Mouse (Mus musculus): ENCODE results near the gene Slc24a3. TPM values are rescaled to one million over a fixed set of nuclear protein-coding genes. Genes with fewer than 3 reads are reported as not detected.

The Slc24a3 gene
- 1.8 and 2.5 TPM in 2 replicates for polyA plus RNA-seq (2016; fragmentation: Nextera tagmentation; extraction: Ambion mirVana)

GRCm38 (mm10) chr2:145167664-145168360 is at the start of gene Slc24a3:
Slc24a3 (plus strand) TSS chr2:145167754.
- H3K4me1 ChIP-seq, result peaks cover 14% of the 10 kb centered on the region
- peaks cover 13% of the 10 kb centered on the region for H3K27me3 ChIP-seq
- peak; percentile 91 for ATAC-seq (ENCODE audit: low FRiP score)
- H3K4me3 ChIP-seq (replicated peaks), result peak within 1 kb of the TSS; percentile 81
- H3K27ac ChIP-seq, result peak within 1 kb of the TSS; percentile 82
- peak within 1 kb of the TSS; percentile 82 for H3K9ac ChIP-seq
- peak within 1 kb of the TSS; percentile 93 for H3K4me2 ChIP-seq
- no peaks in the 10 kb centered on the region for H3K9me3 ChIP-seq
- under 1% methylated on average over 61 of the region's 100 CpGs for WGBS
- H3K36me3 ChIP-seq (replicated peaks), result no peaks in the 10 kb centered on the region

GRCm38 (mm10) chr2:145117762-145118161 is 49.8 kb upstream of the Slc24a3 start:
- no peak for ATAC-seq (ENCODE audit: low FRiP score)
- Histone ChIP-seq H3K36me3 (replicated peaks) (no peaks in the 10 kb centered on the region), H3K9ac (no peak overlapping the region), H3K27me3 (no peaks in the 10 kb centered on the region), H3K27ac (no peak overlapping the region), H3K4me1 (no peaks in the 10 kb centered on the region), H3K4me3 (replicated peaks) (no peak overlapping the region), H3K4me2 (no peak overlapping the region), H3K9me3 (no peaks in the 10 kb centered on the region)
- WGBS, result 90% methylated on average over 5 of the region's 5 CpGs

GRCm38 (mm10) chr2:145127747-145128146 is 39.8 kb upstream of the Slc24a3 start:
- Histone ChIP-seq H3K4me2 (no peak overlapping the region), H3K36me3 (replicated peaks) (no peaks in the 10 kb centered on the region), H3K9ac (no peak overlapping the region), H3K9me3 (no peaks in the 10 kb centered on the region), H3K27ac (no peak overlapping the region), H3K4me3 (replicated peaks) (no peak overlapping the region), H3K4me1 (no peaks in the 10 kb centered on the region), H3K27me3 (no peaks in the 10 kb centered on the region)
- ATAC-seq (ENCODE audit: low FRiP score), result no peak
- 96% methylated on average over 3 of the region's 3 CpGs for WGBS

- ATAC-seq (ENCODE audit: low FRiP score), result no peak
- no peaks in the 10 kb centered on the region for H3K27me3 ChIP-seq
- H3K9ac ChIP-seq, result no peak overlapping the region
- H3K4me1 ChIP-seq, result no peaks in the 10 kb centered on the region
- no peaks in the 10 kb centered on the region for H3K36me3 ChIP-seq (replicated peaks)
- no peak overlapping the region for H3K4me3 ChIP-seq (replicated peaks)
- H3K4me2 ChIP-seq, result no peak overlapping the region
- no peaks in the 10 kb centered on the region for H3K9me3 ChIP-seq
- 84% methylated on average over 4 of the region's 4 CpGs for WGBS
- H3K27ac ChIP-seq, result no peak overlapping the region
Observed at GRCm38 (mm10) chr2:145136625-145137291, 30.8 kb upstream of the Slc24a3 start.

- no peak overlapping the region for H3K4me3 ChIP-seq (replicated peaks)
- no peak overlapping the region for H3K4me2 ChIP-seq
- no peak overlapping the region for H3K27ac ChIP-seq
- no peaks in the 10 kb centered on the region for H3K36me3 ChIP-seq (replicated peaks)
- H3K4me1 ChIP-seq, result no peaks in the 10 kb centered on the region
- no peaks in the 10 kb centered on the region for H3K27me3 ChIP-seq
- no peaks in the 10 kb centered on the region for H3K9me3 ChIP-seq
- WGBS, result 84% methylated on average over 1 of the region's 1 CpGs
- ATAC-seq (ENCODE audit: low FRiP score), result no peak
- no peak overlapping the region for H3K9ac ChIP-seq
Observed at GRCm38 (mm10) chr2:145150407-145150806, 17.1 kb upstream of the Slc24a3 start.

GRCm38 (mm10) chr2:145150821-145151220 is 16.7 kb upstream of the Slc24a3 start:
- Histone ChIP-seq H3K27me3 (no peaks in the 10 kb centered on the region), H3K9ac (no peak overlapping the region), H3K36me3 (replicated peaks) (no peaks in the 10 kb centered on the region), H3K27ac (no peak overlapping the region), H3K4me3 (replicated peaks) (no peak overlapping the region), H3K4me1 (no peaks in the 10 kb centered on the region), H3K4me2 (no peak overlapping the region), H3K9me3 (no peaks in the 10 kb centered on the region)
- no peak for ATAC-seq (ENCODE audit: low FRiP score)
- whole genome bisulfite sequencing, result 90% methylated on average over 3 of the region's 3 CpGs

- Histone ChIP-seq H3K27me3 (no peaks in the 10 kb centered on the region), H3K4me2 (no peak overlapping the region), H3K27ac (no peak overlapping the region), H3K4me1 (no peaks in the 10 kb centered on the region), H3K36me3 (replicated peaks) (no peaks in the 10 kb centered on the region), H3K9ac (no peak overlapping the region), H3K4me3 (replicated peaks) (no peak overlapping the region), H3K9me3 (no peaks in the 10 kb centered on the region)
- ATAC-seq (ENCODE audit: low FRiP score), result no peak
- 80% methylated on average over 1 of the region's 1 CpGs for WGBS
Observed at GRCm38 (mm10) chr2:145152281-145152680, 15.3 kb upstream of the Slc24a3 start.

- Histone ChIP-seq H3K9me3 (no peaks in the 10 kb centered on the region), H3K4me1 (no peaks in the 10 kb centered on the region), H3K4me2 (no peak overlapping the region), H3K27me3 (no peaks in the 10 kb centered on the region), H3K36me3 (replicated peaks) (no peaks in the 10 kb centered on the region), H3K27ac (no peak overlapping the region), H3K9ac (no peak overlapping the region), H3K4me3 (replicated peaks) (no peak overlapping the region)
- 75% methylated on average over 1 of the region's 1 CpGs for WGBS
- ATAC-seq (ENCODE audit: low FRiP score), result no peak
Observed at GRCm38 (mm10) chr2:145158972-145159371, 8.6 kb upstream of the Slc24a3 start.

- peak; percentile 85 for ATAC-seq (ENCODE audit: low FRiP score)
- Histone ChIP-seq H3K4me3 (replicated peaks) (no peak overlapping the region), H3K27me3 (no peaks in the 10 kb centered on the region), H3K36me3 (replicated peaks) (no peaks in the 10 kb centered on the region), H3K27ac (no peak overlapping the region), H3K9ac (no peak overlapping the region), H3K4me1 (no peaks in the 10 kb centered on the region), H3K4me2 (no peak overlapping the region), H3K9me3 (no peaks in the 10 kb centered on the region)
- WGBS, result 26% methylated on average over 12 of the region's 12 CpGs
Observed at GRCm38 (mm10) chr2:145161046-145161700, 6.4 kb upstream of the Slc24a3 start.

- Histone ChIP-seq H3K4me3 (replicated peaks) (no peak overlapping the region), H3K27me3 (peaks cover 4% of the 10 kb centered on the region), H3K4me1 (peaks cover 14% of the 10 kb centered on the region), H3K4me2 (no peak overlapping the region), H3K36me3 (replicated peaks) (no peaks in the 10 kb centered on the region), H3K9ac (no peak overlapping the region), H3K27ac (no peak overlapping the region), H3K9me3 (no peaks in the 10 kb centered on the region)
- WGBS, result 81% methylated on average over 5 of the region's 5 CpGs
- ATAC-seq (ENCODE audit: low FRiP score), result no peak
Observed at GRCm38 (mm10) chr2:145164086-145164485, 3.5 kb upstream of the Slc24a3 start.

GRCm38 (mm10) chr2:145164562-145164961 is 3.0 kb upstream of the Slc24a3 start:
- Histone ChIP-seq H3K4me1 (peaks cover 14% of the 10 kb centered on the region), H3K4me2 (no peak overlapping the region), H3K27ac (no peak overlapping the region), H3K9me3 (no peaks in the 10 kb centered on the region), H3K27me3 (peaks cover 9% of the 10 kb centered on the region), H3K4me3 (replicated peaks) (no peak overlapping the region), H3K36me3 (replicated peaks) (no peaks in the 10 kb centered on the region), H3K9ac (no peak overlapping the region)
- no peak for ATAC-seq (ENCODE audit: low FRiP score)
- 83% methylated on average over 4 of the region's 4 CpGs for WGBS

GRCm38 (mm10) chr2:145165076-145165475 is 2.5 kb upstream of the Slc24a3 start:
- 91% methylated on average over 3 of the region's 3 CpGs for WGBS
- H3K9ac ChIP-seq, result no peak overlapping the region
- H3K4me3 ChIP-seq (replicated peaks), result no peak overlapping the region
- no peaks in the 10 kb centered on the region for H3K9me3 ChIP-seq
- peaks cover 14% of the 10 kb centered on the region for H3K4me1 ChIP-seq
- H3K27me3 ChIP-seq, result peaks cover 13% of the 10 kb centered on the region
- no peak overlapping the region for H3K4me2 ChIP-seq
- H3K36me3 ChIP-seq (replicated peaks), result no peaks in the 10 kb centered on the region
- H3K27ac ChIP-seq, result no peak overlapping the region
- no peak for ATAC-seq (ENCODE audit: low FRiP score)

Measured in forebrain, embryonic 12.5 days (tissue).